Mouse (Mus musculus) ovary, postnatal 14 days (tissue): ENCODE measurements around the gene Wdr95.
A peak's percentile ranks its signal among the peaks of the same experiment; 100 is the strongest.

Source experiments
- DNase-seq: peaks from one replicate; pipeline ENCODE4 v3.0.0; 2022; ENCODE audit warnings: low spot score

Gene Wdr95

GRCm38 (mm10) chr5:149527999-149528729 lies at the start of gene Wdr95:
TSS of gene Wdr95 (plus strand) at chr5:149528679.
- no peak for DNase-seq

- DNase-seq, result no peak
These were observed 46.6 kb upstream of the Wdr95 start for GRCm38 (mm10) chr5:149481920-149482319.

GRCm38 (mm10) chr5:149483321-149484052 lies 45.0 kb upstream of the Wdr95 start:
- DNase-seq, result no peak

- no peak for DNase-seq
These were observed 44.2 kb upstream of the Wdr95 start for GRCm38 (mm10) chr5:149484270-149484669.

- DNase-seq, result no peak
These were observed 43.0 kb upstream of the Wdr95 start for GRCm38 (mm10) chr5:149485447-149485846.

- no peak for DNase-seq
These were observed 40.0 kb upstream of the Wdr95 start for GRCm38 (mm10) chr5:149488360-149489021.

GRCm38 (mm10) chr5:149489136-149489535 lies 39.3 kb upstream of the Wdr95 start:
- DNase-seq, result no peak

GRCm38 (mm10) chr5:149490275-149490674 lies 38.2 kb upstream of the Wdr95 start:
- DNase-seq, result no peak

GRCm38 (mm10) chr5:149495655-149496054 lies 32.8 kb upstream of the Wdr95 start:
- DNase-seq, result no peak

- no peak for DNase-seq
These were observed 31.9 kb upstream of the Wdr95 start for GRCm38 (mm10) chr5:149496401-149497066.

GRCm38 (mm10) chr5:149499936-149500335 lies 28.5 kb upstream of the Wdr95 start:
- no peak for DNase-seq

- DNase-seq, result no peak
These were observed 24.9 kb upstream of the Wdr95 start for GRCm38 (mm10) chr5:149503423-149504175.

- no peak for DNase-seq
These were observed 23.5 kb upstream of the Wdr95 start for GRCm38 (mm10) chr5:149504985-149505384.

GRCm38 (mm10) chr5:149506033-149506432 lies 22.4 kb upstream of the Wdr95 start:
- DNase-seq, result no peak

GRCm38 (mm10) chr5:149508094-149509029 lies 20.1 kb upstream of the Wdr95 start:
- no peak for DNase-seq

GRCm38 (mm10) chr5:149510323-149510722 lies 18.2 kb upstream of the Wdr95 start:
- DNase-seq, result no peak

- no peak for DNase-seq
These were observed 15.8 kb upstream of the Wdr95 start for GRCm38 (mm10) chr5:149512695-149513094.

- DNase-seq, result no peak
These were observed 14.9 kb upstream of the Wdr95 start for GRCm38 (mm10) chr5:149513438-149514086.

- DNase-seq, result peak; percentile 30
These were observed 14.3 kb upstream of the Wdr95 start for GRCm38 (mm10) chr5:149514087-149514671.

- no peak for DNase-seq
These were observed 13.6 kb upstream of the Wdr95 start for GRCm38 (mm10) chr5:149514890-149515289.
